Mouse (Mus musculus): ENCODE data around the gene Pcdh9. TPM values are rescaled to one million over a fixed set of nuclear protein-coding genes. Genes with fewer than 3 reads are reported as not detected.

Pcdh9 gene
- total RNA-seq, 1 experiment from 2014 or later, result not detected

- no peak for ATAC-seq (replicated peaks; ENCODE audit: insufficient number of reproducible peaks, low FRiP score, low TSS enrichment, poor library complexity, severe bottlenecking)
These were observed 269.3 kb downstream of the Pcdh9 start for GRCm38 (mm10) chr14:93621211-93621610.

GRCm38 (mm10) chr14:93607546-93607945 is 282.9 kb downstream of the Pcdh9 start:
- no peak for ATAC-seq (replicated peaks; ENCODE audit: insufficient number of reproducible peaks, low FRiP score, low TSS enrichment, poor library complexity, severe bottlenecking)

- ATAC-seq (replicated peaks; ENCODE audit: insufficient number of reproducible peaks, low FRiP score, low TSS enrichment, poor library complexity, severe bottlenecking), result no peak
These were observed 290.5 kb downstream of the Pcdh9 start for GRCm38 (mm10) chr14:93599997-93600396.

GRCm38 (mm10) chr14:93585432-93586024 is 305.0 kb downstream of the Pcdh9 start:
- ATAC-seq (replicated peaks; ENCODE audit: insufficient number of reproducible peaks, low FRiP score, low TSS enrichment, poor library complexity, severe bottlenecking), result no peak

GRCm38 (mm10) chr14:93564361-93564760 is 326.1 kb downstream of the Pcdh9 start:
- ATAC-seq (replicated peaks; ENCODE audit: insufficient number of reproducible peaks, low FRiP score, low TSS enrichment, poor library complexity, severe bottlenecking), result no peak

- ATAC-seq (replicated peaks; ENCODE audit: insufficient number of reproducible peaks, low FRiP score, low TSS enrichment, poor library complexity, severe bottlenecking), result no peak
These were observed 328.9 kb downstream of the Pcdh9 start for GRCm38 (mm10) chr14:93561577-93561976.

GRCm38 (mm10) chr14:93553771-93554170 is 336.7 kb downstream of the Pcdh9 start:
- no peak for ATAC-seq (replicated peaks; ENCODE audit: insufficient number of reproducible peaks, low FRiP score, low TSS enrichment, poor library complexity, severe bottlenecking)

- ATAC-seq (replicated peaks; ENCODE audit: insufficient number of reproducible peaks, low FRiP score, low TSS enrichment, poor library complexity, severe bottlenecking), result no peak
These were observed 344.9 kb downstream of the Pcdh9 start for GRCm38 (mm10) chr14:93545575-93545974.

GRCm38 (mm10) chr14:93543970-93544627 is 346.4 kb downstream of the Pcdh9 start:
- ATAC-seq (replicated peaks; ENCODE audit: insufficient number of reproducible peaks, low FRiP score, low TSS enrichment, poor library complexity, severe bottlenecking), result no peak

GRCm38 (mm10) chr14:93543561-93543960 is 346.9 kb downstream of the Pcdh9 start:
- no peak for ATAC-seq (replicated peaks; ENCODE audit: insufficient number of reproducible peaks, low FRiP score, low TSS enrichment, poor library complexity, severe bottlenecking)

GRCm38 (mm10) chr14:93534928-93535327 is 355.6 kb downstream of the Pcdh9 start:
- no peak for ATAC-seq (replicated peaks; ENCODE audit: insufficient number of reproducible peaks, low FRiP score, low TSS enrichment, poor library complexity, severe bottlenecking)

GRCm38 (mm10) chr14:93523430-93523829 is 367.0 kb downstream of the Pcdh9 start:
- ATAC-seq (replicated peaks; ENCODE audit: insufficient number of reproducible peaks, low FRiP score, low TSS enrichment, poor library complexity, severe bottlenecking), result no peak

GRCm38 (mm10) chr14:93520166-93520565 is 370.3 kb downstream of the Pcdh9 start:
- no peak for ATAC-seq (replicated peaks; ENCODE audit: insufficient number of reproducible peaks, low FRiP score, low TSS enrichment, poor library complexity, severe bottlenecking)

- ATAC-seq (replicated peaks; ENCODE audit: insufficient number of reproducible peaks, low FRiP score, low TSS enrichment, poor library complexity, severe bottlenecking), result no peak
These were observed 373.8 kb downstream of the Pcdh9 start for GRCm38 (mm10) chr14:93516679-93517078.

GRCm38 (mm10) chr14:93506107-93506506 is 384.4 kb downstream of the Pcdh9 start:
- no peak for ATAC-seq (replicated peaks; ENCODE audit: insufficient number of reproducible peaks, low FRiP score, low TSS enrichment, poor library complexity, severe bottlenecking)

GRCm38 (mm10) chr14:93498813-93499690 is 391.4 kb downstream of the Pcdh9 start:
- no peak for ATAC-seq (replicated peaks; ENCODE audit: insufficient number of reproducible peaks, low FRiP score, low TSS enrichment, poor library complexity, severe bottlenecking)

- ATAC-seq (replicated peaks; ENCODE audit: insufficient number of reproducible peaks, low FRiP score, low TSS enrichment, poor library complexity, severe bottlenecking), result no peak
These were observed 415.5 kb downstream of the Pcdh9 start for GRCm38 (mm10) chr14:93474991-93475390.

- ATAC-seq (replicated peaks; ENCODE audit: insufficient number of reproducible peaks, low FRiP score, low TSS enrichment, poor library complexity, severe bottlenecking), result no peak
These were observed 418.0 kb downstream of the Pcdh9 start for GRCm38 (mm10) chr14:93472494-93472893.

- ATAC-seq (replicated peaks; ENCODE audit: insufficient number of reproducible peaks, low FRiP score, low TSS enrichment, poor library complexity, severe bottlenecking), result no peak
These were observed 427.1 kb downstream of the Pcdh9 start for GRCm38 (mm10) chr14:93463360-93463892.
